Mouse (Mus musculus) ovary, adult 2 months (tissue): Measurements from ENCODE around the gene Tcea2. TPM values are rescaled to one million over a fixed set of nuclear protein-coding genes. Genes with fewer than 3 reads are reported as not detected.

Experiments
- polyA plus RNA-seq: library from polyadenylated mRNA; depleted of rRNA; stranded (reverse); fragments of >200 nt; gene quantifications from 2 replicates; pipeline ENCODE4 v1.2.3, GENCODE M21; 2012; rRNA removed

Gene Tcea2
- 32.8 and 33.7 TPM in 2 replicates for polyA plus RNA-seq

DNA sequence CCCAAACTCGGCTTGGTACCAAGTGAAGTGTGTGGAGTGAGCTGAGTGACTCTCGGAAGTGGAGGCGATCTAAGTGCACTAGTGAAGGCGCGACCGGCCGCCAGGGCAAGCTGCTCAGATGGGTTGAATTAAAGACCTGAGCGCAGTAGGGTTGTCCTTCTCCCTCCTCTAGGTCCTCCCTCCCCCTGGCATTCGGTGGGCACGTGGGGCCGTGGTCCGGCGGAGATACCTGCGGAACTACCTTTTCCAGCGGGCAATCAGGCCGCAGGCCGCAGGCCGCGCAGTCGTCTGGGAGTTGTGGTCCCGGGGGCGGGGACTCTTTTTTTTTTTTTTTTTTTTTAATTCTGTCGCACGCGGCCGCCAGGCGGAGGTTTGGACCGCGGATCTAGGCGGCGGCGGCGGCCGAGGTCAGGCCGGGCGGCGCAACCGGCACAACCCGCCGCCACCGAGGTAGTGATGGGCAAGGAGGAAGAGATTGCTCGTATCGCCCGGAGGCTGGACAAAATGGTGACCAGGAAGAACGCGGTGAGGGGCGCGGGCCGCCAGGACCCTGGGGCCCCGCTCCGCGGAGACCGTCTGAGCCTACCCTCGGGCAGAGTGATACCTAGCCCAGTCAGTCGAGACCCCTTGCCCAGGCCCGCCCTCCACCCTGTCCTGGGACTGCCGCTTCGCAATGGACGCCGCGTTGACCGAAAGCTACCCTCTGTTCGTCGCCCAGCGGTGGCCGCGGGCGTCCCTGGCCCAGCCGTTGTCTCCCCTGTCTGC, at the start of gene Tcea2:
Gene Tcea2, plus strand, starts transcription at position 360 of the 765 bp plus-strand sequence.

DNA sequence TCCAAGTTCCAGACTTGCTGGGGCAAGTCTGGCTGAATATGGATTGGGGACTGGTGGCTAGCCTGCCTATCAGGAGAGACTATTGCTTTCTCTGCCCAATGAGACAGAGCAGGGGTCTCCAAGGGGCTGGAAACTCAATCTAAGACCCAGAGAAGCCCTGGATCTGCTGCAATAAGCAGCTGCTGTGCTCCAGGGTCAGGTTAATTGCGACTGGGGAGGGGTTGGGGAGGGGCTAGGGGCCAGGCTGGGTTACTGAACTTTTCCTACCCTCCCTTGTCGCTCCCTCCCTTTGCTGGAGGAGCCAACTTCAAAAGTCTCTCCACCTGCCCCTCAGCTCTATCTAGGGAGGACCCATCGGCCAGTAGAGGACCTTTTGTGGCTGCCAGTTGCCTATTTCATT, 23.4 kb upstream of the Tcea2 start, which contains the start of gene Gm29797:
Gene Gm29797, plus strand, starts transcription at position 301 of the 400 bp plus-strand sequence.

DNA sequence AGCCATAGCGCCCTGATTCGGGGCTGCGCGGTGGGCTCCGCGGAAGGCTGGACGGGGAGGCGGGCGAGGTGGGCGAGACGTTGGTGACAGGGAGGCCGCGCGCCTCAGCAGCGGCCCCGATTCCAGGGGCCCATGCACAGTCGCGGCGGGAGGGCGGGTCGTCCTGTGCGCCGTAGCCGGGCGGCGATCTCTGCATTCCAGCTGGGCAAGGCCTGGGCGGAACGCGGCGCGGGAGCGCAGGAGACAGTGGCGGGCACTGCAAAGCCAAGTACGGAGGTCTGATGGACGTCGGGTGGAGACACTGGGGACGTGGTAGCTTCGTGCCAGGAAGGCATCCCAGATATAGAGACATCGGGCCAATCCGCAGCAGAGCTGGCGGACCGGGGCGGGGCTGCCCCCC, 8.8 kb upstream of the Tcea2 start, which contains the start of gene Sox18:
Gene Sox18, minus strand, starts transcription at position 315 of the 400 bp plus-strand sequence.

DNA sequence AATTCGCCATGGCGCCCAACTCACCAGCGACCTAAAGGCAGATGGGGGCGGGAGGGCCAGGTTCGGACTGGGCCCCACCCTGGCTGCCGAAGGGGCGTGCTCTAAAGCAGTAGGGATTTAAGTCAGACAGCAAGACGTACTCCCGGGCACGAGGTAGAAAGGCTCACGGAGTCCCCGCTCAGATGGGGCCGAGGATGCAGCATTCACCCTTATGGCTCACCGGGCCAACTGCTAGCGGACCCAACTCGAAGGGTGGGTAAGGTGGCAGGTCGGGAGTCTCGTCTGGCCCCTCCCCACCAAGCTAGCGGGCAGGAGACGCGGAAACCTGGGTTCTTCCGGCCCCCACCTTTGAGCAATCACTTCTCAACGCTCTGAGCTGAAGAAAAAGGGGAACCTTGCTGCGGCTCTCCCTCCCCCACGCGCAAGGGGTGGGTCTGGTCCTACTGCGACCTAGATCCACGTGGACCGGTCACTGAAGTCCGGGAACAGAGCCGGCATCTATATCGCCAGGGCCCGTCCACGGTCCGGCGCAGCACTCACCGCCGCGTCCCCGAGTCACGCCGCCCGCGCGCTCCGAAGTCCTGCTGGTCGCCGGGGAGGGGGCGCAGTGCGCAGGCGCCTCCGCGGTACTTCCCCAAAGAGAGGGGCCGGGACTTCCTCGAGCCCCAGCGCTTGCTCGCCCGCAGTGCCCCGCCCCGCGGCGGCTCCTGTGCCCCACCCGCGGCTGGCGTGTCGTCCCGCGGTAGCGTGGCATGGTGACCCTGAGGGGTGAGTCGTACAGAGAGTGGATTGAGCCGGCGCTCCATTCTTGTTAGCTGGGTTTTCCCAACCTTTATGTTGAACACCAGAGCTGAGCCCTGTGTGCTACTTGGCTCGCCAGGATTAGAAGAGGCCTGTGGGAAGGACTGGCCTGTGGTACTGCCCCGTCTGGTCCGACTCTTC, 13.5 kb downstream of the Tcea2 start, which contains the start of gene Rgs19:
Gene Rgs19, minus strand, starts transcription at position 639 of the 942 bp plus-strand sequence.

DNA sequence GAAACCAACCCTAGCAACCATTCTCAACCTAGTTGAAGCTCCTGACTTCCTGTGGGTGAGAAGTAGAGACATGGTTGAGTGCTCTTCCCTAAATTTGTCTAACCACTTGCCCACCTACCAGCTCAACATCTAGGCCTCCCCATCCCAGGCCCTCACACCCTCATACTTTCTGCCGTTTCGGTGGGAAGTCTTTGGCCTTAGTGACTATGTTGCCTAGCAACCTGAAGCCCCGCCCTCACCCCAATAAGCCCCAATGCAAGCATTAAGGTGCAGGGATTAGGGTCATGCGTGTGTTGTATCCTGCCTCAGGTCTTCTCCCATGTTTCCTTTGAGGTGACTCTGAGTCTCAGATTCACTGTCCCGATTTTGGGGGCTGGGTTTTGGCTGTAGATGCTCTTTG, 18.1 kb downstream of the Tcea2 start, which contains the start of gene Lkaaear1:
Gene Lkaaear1, minus strand, starts transcription at position 202 of the 400 bp plus-strand sequence.

DNA sequence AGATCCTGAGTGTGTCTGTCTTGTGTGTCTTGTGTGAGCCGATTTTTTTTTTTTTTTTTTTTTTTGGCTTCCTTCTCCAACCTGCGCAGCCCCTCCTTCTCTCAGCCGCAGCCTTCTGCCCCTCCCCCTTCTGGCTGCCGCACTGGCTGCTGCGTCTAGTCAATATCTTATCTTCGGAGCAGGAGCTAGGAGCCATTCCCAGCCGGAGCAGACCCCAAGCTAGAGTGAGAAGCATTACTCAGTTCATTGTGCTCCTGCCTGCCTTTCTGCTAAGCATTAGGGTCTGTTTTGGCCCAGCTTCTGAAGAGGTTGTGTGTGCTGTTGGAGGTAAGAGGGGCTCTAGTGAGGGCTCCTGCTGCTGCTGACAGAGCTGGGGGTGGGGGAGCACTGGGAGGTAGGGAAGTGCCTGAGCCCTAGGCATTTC, 34.8 kb downstream of the Tcea2 start, which contains the start of gene Oprl1:
Gene Oprl1, plus strand, starts transcription at position 114 of the 424 bp plus-strand sequence.

Other genes with a start within 250 kb of the Tcea2 start
- 16.7 and 16.9 TPM in 2 replicates for gene Zbtb46, start 220.9 kb upstream of the Tcea2 start, polyA plus RNA-seq
- 0.14 and 0.43 TPM in 2 replicates for gene Abhd16b, start 187.1 kb upstream of the Tcea2 start, polyA plus RNA-seq
- gene Tpd52l2, start 183.2 kb upstream of the Tcea2 start, polyA plus RNA-seq = 62.8 and 108 TPM in 2 replicates
- gene Dnajc5, start 159.8 kb upstream of the Tcea2 start, polyA plus RNA-seq = 61.5 and 73.6 TPM in 2 replicates
- gene Uckl1, start 95.4 kb upstream of the Tcea2 start, polyA plus RNA-seq = 146 and 181 TPM in 2 replicates
- gene Prpf6, start 88.4 kb upstream of the Tcea2 start, polyA plus RNA-seq = 21.1 and 26.7 TPM in 2 replicates
- gene Zfp512b, start 87.5 kb upstream of the Tcea2 start, polyA plus RNA-seq = 108 and 116 TPM in 2 replicates
- gene Samd10, start 81.1 kb upstream of the Tcea2 start, polyA plus RNA-seq = 41.9 and 44.3 TPM in 2 replicates
- gene Gm29797, start 23.3 kb upstream of the Tcea2 start, polyA plus RNA-seq = 0.62 and 1.0 TPM in 2 replicates
- gene Sox18, start 8.7 kb upstream of the Tcea2 start, polyA plus RNA-seq = 209 and 217 TPM in 2 replicates
- 119 and 136 TPM in 2 replicates for gene Rgs19, start 13.7 kb downstream of the Tcea2 start, polyA plus RNA-seq
- gene Lkaaear1, start 18.1 kb downstream of the Tcea2 start, polyA plus RNA-seq = not detected in 2 replicates
- gene Oprl1, start 34.7 kb downstream of the Tcea2 start, polyA plus RNA-seq = 0.93 and 1.5 TPM in 2 replicates
- 0.07 and 0.08 TPM in 2 replicates for gene Myt1, start 83.0 kb downstream of the Tcea2 start, polyA plus RNA-seq
- gene Pcmtd2, start 157.5 kb downstream of the Tcea2 start, polyA plus RNA-seq = 14.8 and 18.6 TPM in 2 replicates
- 3.1 and 4.5 TPM in 2 replicates for gene Polr3k, start 184.0 kb downstream of the Tcea2 start, polyA plus RNA-seq